Mouse (Mus musculus) ovary, adult 18-20 months (tissue): ENCODE data around the gene Arrdc3.
A peak's percentile ranks its signal among the peaks of the same experiment; 100 is the strongest.
"Not testable (repeated sequence)": the region's sequence is repeated elsewhere in the genome, so short reads cannot be mapped to it uniquely, and the experiment has no call there.

Source experiments
- DNase-seq: peaks from one replicate; pipeline ENCODE4 v3.0.0; 2022; ENCODE audit warnings: low spot score, mixed read lengths

Gene Arrdc3

DNA sequence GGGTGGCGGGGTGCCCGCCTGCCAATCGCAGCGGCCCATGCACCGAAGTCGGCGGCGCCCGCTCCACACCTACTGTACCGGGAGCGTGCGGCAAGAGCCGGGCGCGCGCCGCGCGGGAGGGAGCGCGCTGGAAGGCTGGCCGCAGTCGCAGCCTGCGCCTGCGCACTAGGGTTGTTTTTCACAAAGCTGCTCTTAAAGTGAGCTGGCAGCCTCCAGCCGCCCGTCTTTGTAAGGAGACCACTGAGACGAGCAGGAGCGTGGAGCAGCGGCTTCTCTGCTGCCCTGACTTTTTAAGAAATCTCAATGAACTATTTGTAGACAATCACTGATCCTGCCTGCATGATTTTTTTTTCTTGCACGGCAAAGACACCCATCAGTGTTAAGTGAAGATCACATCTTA is at the start of gene Arrdc3:
Gene Arrdc3 (plus strand): TSS at position 195 of the 400 bp plus-strand sequence.
- DNase-seq: peak; percentile 94

DNA sequence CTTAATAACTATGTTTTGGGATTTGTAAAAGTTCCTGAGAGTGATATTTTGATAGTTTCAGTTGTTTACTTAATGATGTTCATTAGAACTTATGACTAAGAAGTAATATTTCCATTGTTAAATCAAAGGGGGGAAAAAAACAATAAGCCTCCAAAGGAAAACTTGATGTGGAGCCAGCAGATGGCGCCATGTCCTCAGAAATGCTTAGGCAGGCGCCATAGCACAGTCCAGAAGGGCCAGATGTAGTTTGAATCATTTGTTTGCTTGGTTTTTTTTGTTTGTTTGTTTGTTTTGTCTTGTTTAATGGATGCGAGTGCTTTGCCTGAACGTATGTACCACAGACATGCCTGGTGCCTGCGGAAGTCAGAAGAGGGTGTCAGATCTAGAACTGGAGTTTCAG is 21.0 kb upstream of the Arrdc3 start:
- DNase-seq: no peak

DNA sequence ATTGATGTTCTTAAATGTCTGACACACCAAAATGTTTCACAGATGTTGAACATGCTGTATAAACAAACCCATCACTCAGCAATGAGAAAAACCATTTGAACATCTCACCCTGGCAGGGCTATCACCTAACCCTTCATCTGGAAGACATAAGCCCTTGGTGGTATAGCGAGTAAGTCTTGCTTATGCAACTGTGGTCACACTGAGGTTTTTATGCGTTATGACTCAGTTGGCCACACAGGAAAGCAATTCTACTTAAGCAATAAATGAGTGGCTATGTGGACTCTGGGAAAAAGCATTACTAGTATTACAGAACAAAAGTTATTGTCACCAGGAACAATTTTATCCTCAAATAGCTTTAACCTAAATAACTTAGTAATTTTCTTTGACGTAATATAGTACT is 19.0 kb upstream of the Arrdc3 start:
- no peak for DNase-seq

DNA sequence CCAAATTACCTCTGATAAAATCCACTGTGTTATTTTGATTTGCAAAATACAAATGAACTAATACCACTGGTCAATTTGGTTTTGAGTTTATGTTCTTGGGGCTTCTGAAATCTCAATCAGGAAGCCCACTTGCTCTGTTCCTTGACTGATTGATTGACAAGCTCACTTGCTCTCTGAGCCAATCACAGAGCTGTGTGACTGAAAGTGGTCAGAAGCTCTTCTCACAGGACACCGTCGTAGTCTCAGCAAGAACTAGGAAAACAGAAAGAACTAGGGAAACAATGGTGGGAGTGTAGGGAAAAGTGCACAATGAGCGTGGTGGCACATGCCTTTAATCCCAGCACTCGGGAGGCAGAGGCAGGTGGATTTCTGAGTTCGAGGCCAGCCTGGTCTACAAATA is 8.1 kb upstream of the Arrdc3 start:
- DNase-seq: no peak

- DNase-seq: no peak
Observed at GRCm38 (mm10) chr13:80880756-80881155, 2.4 kb upstream of the Arrdc3 start.

GRCm38 (mm10) chr13:80881722-80882500 is 1.3 kb upstream of the Arrdc3 start:
- no peak for DNase-seq

GRCm38 (mm10) chr13:80882716-80883135 is 458 bp upstream of the Arrdc3 start:
- DNase-seq: no peak

DNA sequence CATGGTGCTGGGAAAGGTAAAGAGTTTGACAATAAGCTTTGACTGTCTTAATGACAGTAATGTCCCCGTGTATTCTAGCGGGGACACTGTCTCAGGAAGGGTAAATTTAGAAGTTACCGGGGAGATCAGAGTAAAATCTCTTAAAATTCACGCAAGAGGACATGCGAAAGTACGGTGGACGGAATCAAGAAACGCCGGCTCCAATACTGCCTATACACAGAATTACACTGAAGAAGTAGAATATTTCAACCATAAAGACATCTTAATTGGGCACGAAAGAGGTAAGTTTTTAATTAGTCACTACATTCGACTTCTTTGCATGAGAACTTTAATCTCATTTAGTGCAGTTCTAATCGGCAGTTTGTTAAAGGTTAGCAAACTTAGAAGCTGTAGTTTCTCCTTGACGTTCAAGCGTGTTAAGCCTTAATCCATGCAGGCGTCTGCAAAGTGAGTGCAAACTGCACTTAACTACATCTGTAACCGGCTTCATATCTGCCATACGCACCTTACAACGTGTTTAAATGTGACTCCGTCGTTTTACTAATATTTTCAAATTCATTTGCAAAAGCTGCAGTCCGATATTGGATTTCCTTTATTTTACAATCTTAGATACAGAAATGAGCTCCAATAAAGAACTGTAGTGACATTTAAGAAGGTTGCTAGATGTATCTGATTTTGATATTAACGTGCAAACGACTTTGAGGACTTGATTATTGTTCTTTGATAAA is 629 bp downstream of the Arrdc3 start:
- DNase-seq: no peak

- peak; percentile 29 for DNase-seq
Observed at GRCm38 (mm10) chr13:80884377-80884983, 1.3 kb downstream of the Arrdc3 start.

GRCm38 (mm10) chr13:80885103-80885833 is 2.1 kb downstream of the Arrdc3 start:
- peak; percentile 93 for DNase-seq

- peak; percentile 87 for DNase-seq
Observed at GRCm38 (mm10) chr13:80885834-80886663, 2.9 kb downstream of the Arrdc3 start.

- no peak for DNase-seq
Observed at GRCm38 (mm10) chr13:80886664-80887210, 3.6 kb downstream of the Arrdc3 start.

DNA sequence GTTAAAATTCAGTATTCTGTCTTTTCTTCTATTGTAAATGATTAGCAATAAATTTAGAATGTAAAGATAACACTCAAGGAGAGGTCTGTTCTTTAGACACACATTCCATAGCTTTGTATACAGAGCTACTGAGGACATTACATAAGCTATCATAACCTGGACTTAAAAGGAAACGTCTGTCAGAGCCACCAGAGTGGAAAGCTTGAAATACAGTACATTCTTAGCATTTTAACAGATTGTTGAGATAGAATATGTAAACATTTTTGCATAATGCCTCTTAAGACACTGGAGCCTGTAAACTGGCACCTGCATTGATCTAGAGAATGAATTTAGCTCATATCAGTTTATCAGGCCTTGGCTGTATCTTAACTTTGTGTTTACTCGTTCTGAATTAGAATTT is 4.7 kb downstream of the Arrdc3 start:
- DNase-seq: no peak

DNA sequence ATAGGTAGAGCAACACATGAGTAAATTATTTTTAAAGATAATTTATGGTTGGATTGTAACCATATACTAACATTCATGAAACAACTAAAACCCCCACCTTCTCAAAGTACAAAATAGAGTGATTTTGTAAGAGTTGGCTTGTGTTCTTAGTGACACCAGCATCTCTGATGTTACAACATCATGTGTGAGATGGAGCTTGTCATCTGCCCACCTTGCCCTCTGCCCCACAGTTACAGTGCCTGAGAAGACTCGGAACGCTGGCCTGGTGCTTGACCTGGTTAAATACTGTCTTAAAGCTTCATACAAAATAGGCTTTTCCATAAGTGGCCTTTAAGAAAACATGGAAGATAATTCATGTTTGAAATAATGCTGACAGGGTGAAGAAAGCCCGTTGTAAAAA is 11.7 kb downstream of the Arrdc3 start:
- DNase-seq: not testable (repeated sequence)

DNA sequence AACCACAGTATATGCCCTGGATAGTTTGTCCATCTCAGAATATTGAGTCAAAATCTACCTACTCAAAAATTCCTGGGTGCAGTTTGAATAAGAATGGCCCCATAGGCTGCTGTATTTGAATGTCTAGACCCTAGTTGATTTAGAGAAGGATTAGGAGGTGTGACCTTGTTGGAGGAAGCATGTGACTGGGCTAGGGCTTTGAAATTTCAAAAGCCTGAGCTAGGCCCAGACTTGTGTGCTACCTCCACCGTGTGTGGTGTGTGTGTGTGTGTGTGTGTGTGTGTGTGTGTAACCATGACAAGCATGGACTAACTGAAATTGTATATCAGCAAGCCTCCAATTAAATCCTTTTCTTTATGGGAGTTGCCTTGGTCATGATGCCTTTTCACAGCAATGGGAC is 14.2 kb downstream of the Arrdc3 start:
- no peak for DNase-seq

- no peak for DNase-seq
Observed at GRCm38 (mm10) chr13:80898095-80898494, 14.9 kb downstream of the Arrdc3 start.

DNA sequence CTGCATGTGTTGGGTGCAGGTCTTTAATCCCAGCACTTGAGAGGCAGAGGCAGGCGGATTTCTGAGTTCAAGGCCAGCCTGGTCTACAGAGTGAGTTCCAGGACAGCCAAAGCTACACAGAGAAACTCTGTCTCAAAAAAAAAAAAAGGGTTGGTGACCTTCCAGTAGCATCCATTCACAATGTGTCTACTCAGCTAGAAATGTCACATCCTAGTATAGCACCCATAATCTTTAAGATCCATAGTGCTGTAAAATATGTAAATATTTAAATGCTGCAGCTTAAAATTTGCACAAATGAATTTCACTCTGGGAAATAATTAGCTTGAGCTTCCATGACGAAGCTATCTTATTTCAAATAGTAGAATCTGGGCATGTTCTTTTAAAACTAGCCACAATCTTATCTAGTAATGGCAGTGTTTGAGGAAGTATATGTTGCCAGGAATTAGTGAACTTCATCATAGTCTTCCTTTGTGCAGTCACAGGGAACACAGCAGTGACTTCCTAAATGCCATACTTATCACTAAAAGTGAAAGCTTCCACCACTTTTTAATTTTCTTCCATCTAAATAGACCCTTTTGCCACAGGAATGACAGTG is 16.3 kb downstream of the Arrdc3 start:
- DNase-seq: no peak

- no peak for DNase-seq
Observed at GRCm38 (mm10) chr13:80901432-80901831, 18.2 kb downstream of the Arrdc3 start.

- no peak for DNase-seq
Observed at GRCm38 (mm10) chr13:80902796-80903195, 19.6 kb downstream of the Arrdc3 start.

DNA sequence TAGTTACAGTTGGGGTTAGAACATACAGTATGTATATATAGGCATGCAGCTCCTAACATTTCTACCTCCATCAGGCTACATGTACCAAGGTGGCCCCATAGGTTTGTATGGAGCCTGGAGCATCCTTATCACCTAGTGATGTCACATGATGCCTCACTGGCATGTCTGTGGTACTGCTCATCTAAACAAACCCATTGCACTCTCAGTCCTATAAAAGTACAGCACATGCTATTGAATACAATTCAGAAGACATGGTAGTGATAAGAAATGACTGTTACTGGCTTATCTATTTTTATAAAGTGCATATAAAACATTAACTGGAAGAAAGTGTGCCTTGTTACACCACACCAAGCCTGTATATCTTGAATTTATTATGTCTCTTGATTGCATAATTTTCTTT is 30.2 kb downstream of the Arrdc3 start:
- DNase-seq: no peak

DNA sequence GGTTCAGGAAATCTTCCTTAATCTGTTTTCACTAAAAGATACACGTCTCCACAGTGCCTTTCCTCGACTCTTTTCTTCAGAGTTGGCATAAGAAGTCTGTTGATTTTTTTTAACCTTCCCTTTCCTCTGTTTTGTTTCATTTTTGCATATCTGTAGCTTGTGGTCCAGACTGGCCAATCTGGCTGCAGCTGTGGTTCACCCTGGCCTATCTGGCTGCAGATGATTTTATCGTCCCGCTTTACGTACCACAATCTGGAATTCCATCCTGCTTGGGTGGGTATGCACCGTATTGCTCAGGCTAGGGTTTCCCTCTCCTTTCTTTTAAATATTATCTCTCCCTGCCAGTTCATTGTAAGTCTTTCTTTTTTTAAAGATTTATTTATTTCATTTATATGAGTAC is 37.8 kb downstream of the Arrdc3 start:
- no peak for DNase-seq
